Mouse (Mus musculus): Measurements from ENCODE around the gene Trpm3. TPM values are rescaled to one million over a fixed set of nuclear protein-coding genes. Genes with fewer than 3 reads are reported as not detected.
A peak's percentile ranks its signal among the peaks of the same experiment; 100 is the strongest.

Gene Trpm3
- polyA plus RNA-seq, 1 experiment from 2014 or later = 3.9 TPM

DNA sequence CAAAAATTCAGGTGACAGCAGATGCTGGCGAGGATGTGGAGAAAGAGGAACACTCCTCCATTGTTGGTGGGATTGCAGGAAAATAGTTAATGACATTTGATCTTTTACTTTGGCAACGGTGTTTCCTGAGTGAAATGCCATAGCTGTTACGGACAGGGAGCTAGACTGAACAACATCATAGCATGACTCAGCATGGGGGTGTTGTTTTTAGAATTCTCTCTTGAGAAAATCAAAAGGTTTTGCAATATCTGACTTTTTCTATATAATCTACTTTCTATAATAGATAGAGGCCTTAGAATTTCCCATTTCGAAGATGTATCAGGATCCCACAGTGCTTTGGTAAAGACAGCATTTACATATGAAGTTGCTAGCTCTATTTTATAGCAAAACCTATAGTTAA is 39.7 kb downstream of the Trpm3 start:
- Histone ChIP-seq H3K27ac (ENCODE audit: low read depth, low read length) (no peak overlapping the region), H3K4me3 (ENCODE audit: low read length) (no peak overlapping the region), H3K36me3 (ENCODE audit: control insufficient read depth, insufficient read depth, low read length) (no peaks in the 10 kb centered on the region), H3K27me3 (ENCODE audit: control insufficient read depth, insufficient read depth, low read length) (no peaks in the 10 kb centered on the region), H3K9ac (ENCODE audit: low read depth, low read length) (no peak overlapping the region), H3K4me2 (replicated peaks; ENCODE audit: low read depth, low read length) (no peak overlapping the region), H3K4me1 (ENCODE audit: control insufficient read depth, insufficient read depth, low read length) (no peaks in the 10 kb centered on the region), H3K9me3 (ENCODE audit: control insufficient read depth, low read length) (no peaks in the 10 kb centered on the region)
- WGBS = 67% methylated on average over 4 of the region's 4 CpGs
- ATAC-seq (ENCODE audit: low FRiP score, low TSS enrichment) = no peak

DNA sequence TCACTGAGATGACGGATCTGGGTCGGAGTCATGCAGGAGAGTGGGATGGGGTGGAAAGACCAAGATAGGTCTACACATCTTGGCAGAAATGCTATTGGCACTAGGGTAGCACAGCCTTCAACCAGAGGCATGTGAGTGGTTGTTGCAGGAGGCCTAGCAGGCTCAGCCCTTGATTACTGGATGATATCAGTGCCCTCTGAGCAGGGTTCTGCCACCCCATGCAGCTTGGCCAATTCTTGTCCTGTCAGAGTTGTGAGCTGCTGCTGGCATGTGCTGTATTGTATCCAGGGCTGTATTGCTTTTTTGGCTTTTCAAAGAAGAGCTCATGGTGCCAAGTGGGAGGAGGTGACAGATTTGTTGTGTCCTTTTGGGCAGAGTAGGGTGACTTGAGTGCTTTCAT is 40.2 kb downstream of the Trpm3 start:
- Histone ChIP-seq H3K4me1 (ENCODE audit: control insufficient read depth, insufficient read depth, low read length) (no peaks in the 10 kb centered on the region), H3K4me3 (ENCODE audit: low read length) (no peak overlapping the region), H3K4me2 (replicated peaks; ENCODE audit: low read depth, low read length) (no peak overlapping the region), H3K27me3 (ENCODE audit: control insufficient read depth, insufficient read depth, low read length) (no peaks in the 10 kb centered on the region), H3K9me3 (ENCODE audit: control insufficient read depth, low read length) (no peaks in the 10 kb centered on the region), H3K27ac (ENCODE audit: low read depth, low read length) (no peak overlapping the region), H3K36me3 (ENCODE audit: control insufficient read depth, insufficient read depth, low read length) (no peaks in the 10 kb centered on the region), H3K9ac (ENCODE audit: low read depth, low read length) (no peak overlapping the region)
- 95% methylated on average over 2 of the region's 2 CpGs for WGBS
- ATAC-seq (ENCODE audit: low FRiP score, low TSS enrichment) = no peak

DNA sequence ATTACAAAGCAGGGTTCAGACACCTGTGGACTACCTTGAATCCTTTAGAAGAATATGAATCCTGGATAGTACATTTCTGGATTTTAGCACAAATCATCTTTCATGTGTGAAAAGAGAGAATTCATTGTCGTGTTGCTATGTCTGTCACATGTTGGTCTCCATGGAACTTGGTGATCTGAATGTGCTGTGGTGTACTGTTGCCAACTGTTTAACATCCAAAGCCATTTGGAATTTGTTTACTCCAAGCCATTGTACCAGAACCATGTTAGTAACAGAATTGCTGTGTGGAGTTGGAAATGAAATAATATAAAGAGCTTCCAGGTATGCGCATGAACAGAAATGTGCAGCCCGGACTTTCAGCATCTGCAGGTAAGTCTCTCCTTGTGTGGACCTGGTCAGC is 41.3 kb downstream of the Trpm3 start:
- no peak overlapping the region for H3K4me3 ChIP-seq (ENCODE audit: low read length)
- H3K27me3 ChIP-seq (ENCODE audit: control insufficient read depth, insufficient read depth, low read length) = no peaks in the 10 kb centered on the region
- 89% methylated on average over 3 of the region's 3 CpGs for WGBS
- no peaks in the 10 kb centered on the region for H3K9me3 ChIP-seq (ENCODE audit: control insufficient read depth, low read length)
- no peak for ATAC-seq (ENCODE audit: low FRiP score, low TSS enrichment)
- H3K27ac ChIP-seq (ENCODE audit: low read depth, low read length) = no peak overlapping the region
- no peaks in the 10 kb centered on the region for H3K4me1 ChIP-seq (ENCODE audit: control insufficient read depth, insufficient read depth, low read length)
- no peaks in the 10 kb centered on the region for H3K36me3 ChIP-seq (ENCODE audit: control insufficient read depth, insufficient read depth, low read length)
- no peak overlapping the region for H3K4me2 ChIP-seq (replicated peaks; ENCODE audit: low read depth, low read length)
- H3K9ac ChIP-seq (ENCODE audit: low read depth, low read length) = no peak overlapping the region

DNA sequence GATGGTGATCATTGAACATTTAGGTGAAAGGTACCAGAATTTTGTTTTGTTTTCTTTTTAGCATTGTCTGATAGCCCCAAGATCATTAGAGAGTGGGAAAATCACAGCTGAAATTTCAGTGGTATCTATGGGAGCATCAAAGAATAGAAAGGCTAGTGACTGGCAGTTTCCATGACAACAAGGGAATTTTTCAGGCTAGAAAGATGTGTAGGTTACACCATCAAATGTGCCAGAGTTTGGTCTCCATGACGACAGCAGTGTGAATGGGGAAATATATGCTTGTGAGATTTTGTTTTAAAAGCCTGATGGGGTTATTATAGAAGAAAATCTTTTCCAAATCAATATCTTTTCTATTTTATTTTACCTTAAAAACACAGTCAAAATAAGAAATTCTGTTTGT is 50.9 kb downstream of the Trpm3 start:
- 78% methylated on average over 1 of the region's 1 CpGs for WGBS
- no peak for ATAC-seq (ENCODE audit: low FRiP score, low TSS enrichment)

DNA sequence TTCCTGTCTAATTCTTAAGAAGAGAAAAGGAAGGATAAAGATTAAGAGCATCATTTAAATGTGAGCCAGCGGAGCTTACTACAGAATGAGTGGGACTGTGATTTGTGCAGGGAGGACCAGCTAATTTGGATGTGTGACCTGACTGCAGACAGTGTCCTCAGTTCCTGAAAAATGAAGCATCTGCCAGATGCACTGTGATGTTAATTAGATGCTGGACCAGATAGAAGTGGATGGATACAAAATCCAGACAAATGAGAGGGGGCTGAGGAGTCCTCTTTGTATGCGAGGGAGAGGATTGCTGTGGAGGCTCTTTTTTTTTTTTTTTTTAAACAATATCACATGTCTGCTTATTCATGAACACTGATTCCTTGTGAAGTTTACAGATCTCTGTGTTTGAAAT is 83.7 kb downstream of the Trpm3 start:
- Histone ChIP-seq H3K36me3 (ENCODE audit: control insufficient read depth, insufficient read depth, low read length) (no peaks in the 10 kb centered on the region), H3K27me3 (ENCODE audit: control insufficient read depth, insufficient read depth, low read length) (no peaks in the 10 kb centered on the region), H3K9me3 (ENCODE audit: control insufficient read depth, low read length) (no peaks in the 10 kb centered on the region), H3K4me3 (ENCODE audit: low read length) (no peak overlapping the region), H3K9ac (ENCODE audit: low read depth, low read length) (no peak overlapping the region), H3K4me1 (ENCODE audit: control insufficient read depth, insufficient read depth, low read length) (no peaks in the 10 kb centered on the region), H3K4me2 (replicated peaks; ENCODE audit: low read depth, low read length) (no peak overlapping the region), H3K27ac (ENCODE audit: low read depth, low read length) (no peak overlapping the region)
- 92% methylated on average over 2 of the region's 2 CpGs for WGBS
- no peak for ATAC-seq (ENCODE audit: low FRiP score, low TSS enrichment)

More for the DNA sequence above, 50.9 kb downstream of the Trpm3 start:
- Histone ChIP-seq H3K9me3 (ENCODE audit: control insufficient read depth, low read length) (no peaks in the 10 kb centered on the region), H3K27ac (ENCODE audit: low read depth, low read length) (no peak overlapping the region), H3K4me2 (replicated peaks; ENCODE audit: low read depth, low read length) (no peak overlapping the region), H3K4me1 (ENCODE audit: control insufficient read depth, insufficient read depth, low read length) (no peaks in the 10 kb centered on the region), H3K4me3 (ENCODE audit: low read length) (no peak overlapping the region), H3K36me3 (ENCODE audit: control insufficient read depth, insufficient read depth, low read length) (no peaks in the 10 kb centered on the region), H3K27me3 (ENCODE audit: control insufficient read depth, insufficient read depth, low read length) (no peaks in the 10 kb centered on the region), H3K9ac (ENCODE audit: low read depth, low read length) (no peak overlapping the region)

DNA sequence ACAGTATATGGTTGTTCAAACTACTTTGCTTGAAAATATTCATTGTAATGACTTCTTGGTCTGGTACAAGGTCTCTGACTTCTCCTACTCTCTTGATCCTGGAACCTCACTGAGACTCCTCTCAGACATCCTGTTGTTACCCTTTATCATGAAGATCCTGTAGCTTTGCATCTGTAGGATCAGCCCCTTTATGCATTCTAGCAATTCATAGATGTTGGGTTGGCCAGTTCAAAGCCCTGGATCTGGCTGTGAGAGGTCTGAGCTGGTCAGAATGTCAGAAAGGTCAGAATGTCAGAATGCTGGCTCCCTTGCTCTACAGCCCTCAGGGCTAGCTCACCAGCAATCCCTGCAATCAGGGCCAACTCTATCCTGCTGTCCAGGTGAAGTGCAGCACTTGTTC is 95.3 kb downstream of the Trpm3 start:
- H3K9ac ChIP-seq (ENCODE audit: low read depth, low read length) = no peak overlapping the region
- H3K4me2 ChIP-seq (replicated peaks; ENCODE audit: low read depth, low read length) = no peak overlapping the region
- no peaks in the 10 kb centered on the region for H3K9me3 ChIP-seq (ENCODE audit: control insufficient read depth, low read length)
- H3K4me1 ChIP-seq (ENCODE audit: control insufficient read depth, insufficient read depth, low read length) = no peaks in the 10 kb centered on the region
- no peaks in the 10 kb centered on the region for H3K36me3 ChIP-seq (ENCODE audit: control insufficient read depth, insufficient read depth, low read length)
- no peak for ATAC-seq (ENCODE audit: low FRiP score, low TSS enrichment)
- no peak overlapping the region for H3K27ac ChIP-seq (ENCODE audit: low read depth, low read length)
- no peak overlapping the region for H3K4me3 ChIP-seq (ENCODE audit: low read length)
- H3K27me3 ChIP-seq (ENCODE audit: control insufficient read depth, insufficient read depth, low read length) = no peaks in the 10 kb centered on the region

DNA sequence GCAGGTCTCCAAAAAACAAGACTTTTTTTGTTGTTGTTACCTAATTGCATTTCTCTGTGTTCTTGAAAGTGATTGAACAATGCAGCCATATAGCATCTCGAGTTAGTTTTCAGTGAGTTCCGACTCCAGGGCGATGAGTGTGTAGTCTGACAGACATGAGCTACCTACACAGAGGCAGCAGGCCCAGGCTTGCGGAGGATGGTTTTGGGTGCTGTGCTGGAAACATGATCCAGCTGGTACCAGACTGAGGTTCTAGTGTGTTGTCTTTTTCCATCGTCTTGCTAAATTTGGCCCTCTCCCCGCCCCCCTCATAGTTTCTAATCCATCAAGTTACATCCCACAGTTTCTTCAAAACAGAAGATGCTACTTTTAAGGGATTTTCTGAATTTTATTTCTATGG is 110.2 kb downstream of the Trpm3 start:
- no peaks in the 10 kb centered on the region for H3K27me3 ChIP-seq (ENCODE audit: control insufficient read depth, insufficient read depth, low read length)
- no peaks in the 10 kb centered on the region for H3K4me1 ChIP-seq (ENCODE audit: control insufficient read depth, insufficient read depth, low read length)
- no peaks in the 10 kb centered on the region for H3K9me3 ChIP-seq (ENCODE audit: control insufficient read depth, low read length)
- H3K4me3 ChIP-seq (ENCODE audit: low read length) = no peak overlapping the region
- no peak overlapping the region for H3K27ac ChIP-seq (ENCODE audit: low read depth, low read length)
- no peak overlapping the region for H3K4me2 ChIP-seq (replicated peaks; ENCODE audit: low read depth, low read length)
- H3K36me3 ChIP-seq (ENCODE audit: control insufficient read depth, insufficient read depth, low read length) = no peaks in the 10 kb centered on the region
- WGBS = 81% methylated on average over 6 of the region's 6 CpGs
- H3K9ac ChIP-seq (ENCODE audit: low read depth, low read length) = no peak overlapping the region
- no peak for ATAC-seq (ENCODE audit: low FRiP score, low TSS enrichment)

DNA sequence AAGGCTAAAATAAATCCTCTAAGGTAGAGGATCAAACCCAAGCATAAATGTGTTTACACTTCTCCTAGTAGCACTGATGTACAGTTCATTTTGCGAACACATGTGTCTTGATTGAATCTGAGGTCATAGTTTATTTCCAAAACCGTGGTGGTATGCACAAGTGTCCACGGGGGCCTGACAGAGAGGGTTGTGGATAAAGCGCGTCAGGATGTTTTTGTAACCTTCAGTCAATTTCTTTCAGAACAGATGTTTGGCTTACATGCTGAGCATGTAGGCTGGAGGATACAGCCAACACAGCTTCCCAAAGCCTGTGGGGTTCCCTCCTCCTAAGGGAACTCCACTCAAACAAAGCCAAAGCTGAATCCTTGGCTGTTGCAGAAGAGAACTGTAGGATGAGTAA is 134.1 kb downstream of the Trpm3 start:
- no peak overlapping the region for H3K27ac ChIP-seq (ENCODE audit: low read depth, low read length)
- ATAC-seq (ENCODE audit: low FRiP score, low TSS enrichment) = 0 out of 2 replicates have a peak, but pooled peaks have one; percentile 49
- no peaks in the 10 kb centered on the region for H3K4me1 ChIP-seq (ENCODE audit: control insufficient read depth, insufficient read depth, low read length)
- no peak overlapping the region for H3K4me2 ChIP-seq (replicated peaks; ENCODE audit: low read depth, low read length)
- WGBS = 47% methylated on average over 5 of the region's 5 CpGs
- H3K27me3 ChIP-seq (ENCODE audit: control insufficient read depth, insufficient read depth, low read length) = no peaks in the 10 kb centered on the region
- H3K36me3 ChIP-seq (ENCODE audit: control insufficient read depth, insufficient read depth, low read length) = no peaks in the 10 kb centered on the region
- no peak overlapping the region for H3K9ac ChIP-seq (ENCODE audit: low read depth, low read length)
- no peaks in the 10 kb centered on the region for H3K9me3 ChIP-seq (ENCODE audit: control insufficient read depth, low read length)
- no peak overlapping the region for H3K4me3 ChIP-seq (ENCODE audit: low read length)

DNA sequence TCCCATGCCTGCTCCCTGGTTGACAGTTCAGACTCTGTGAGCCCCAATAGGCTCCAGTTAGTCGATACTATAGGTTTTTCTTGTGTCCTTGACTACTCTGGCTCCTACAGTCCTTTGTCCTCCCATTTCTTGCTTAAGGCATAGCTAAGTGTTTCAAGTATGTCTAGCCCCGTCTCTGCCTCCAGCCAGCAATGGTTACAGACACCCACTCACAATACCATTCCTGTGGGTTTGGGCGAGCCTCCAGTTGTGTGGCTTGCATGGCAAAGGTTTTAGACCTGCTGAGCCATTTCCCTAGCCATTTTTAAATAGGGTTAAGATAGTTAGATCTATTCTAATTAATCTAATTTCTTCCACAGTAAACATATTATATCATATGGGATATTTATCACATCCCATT is 145.8 kb downstream of the Trpm3 start:
- H3K36me3 ChIP-seq (ENCODE audit: control insufficient read depth, insufficient read depth, low read length) = no peaks in the 10 kb centered on the region
- H3K4me2 ChIP-seq (replicated peaks; ENCODE audit: low read depth, low read length) = no peak overlapping the region
- H3K9ac ChIP-seq (ENCODE audit: low read depth, low read length) = no peak overlapping the region
- no peak for ATAC-seq (ENCODE audit: low FRiP score, low TSS enrichment)
- no peaks in the 10 kb centered on the region for H3K27me3 ChIP-seq (ENCODE audit: control insufficient read depth, insufficient read depth, low read length)
- 93% methylated on average over 3 of the region's 3 CpGs for WGBS
- H3K4me1 ChIP-seq (ENCODE audit: control insufficient read depth, insufficient read depth, low read length) = no peaks in the 10 kb centered on the region
- H3K9me3 ChIP-seq (ENCODE audit: control insufficient read depth, low read length) = no peaks in the 10 kb centered on the region
- H3K27ac ChIP-seq (ENCODE audit: low read depth, low read length) = no peak overlapping the region
- H3K4me3 ChIP-seq (ENCODE audit: low read length) = no peak overlapping the region

DNA sequence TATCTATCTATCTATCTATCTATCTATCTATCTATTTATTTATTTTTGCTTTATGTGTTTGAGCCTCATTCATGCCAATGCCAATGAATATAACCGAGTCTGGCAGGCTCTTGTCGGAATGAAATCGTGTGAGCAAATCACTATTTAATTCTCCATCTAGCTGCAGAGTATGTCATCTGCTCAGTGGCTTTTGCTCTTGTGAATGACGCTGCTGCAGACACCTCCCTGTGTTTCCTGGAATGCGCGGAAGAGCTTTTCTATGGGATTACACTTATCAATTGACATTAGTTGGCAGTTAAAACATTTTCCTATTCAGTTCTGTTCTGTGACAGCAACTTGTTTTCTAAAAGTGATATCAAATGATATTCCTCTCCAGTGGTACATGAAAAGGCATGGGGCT is 153.8 kb downstream of the Trpm3 start:
- H3K36me3 ChIP-seq (ENCODE audit: control insufficient read depth, insufficient read depth, low read length) = no peaks in the 10 kb centered on the region
- no peak overlapping the region for H3K27ac ChIP-seq (ENCODE audit: low read depth, low read length)
- H3K9me3 ChIP-seq (ENCODE audit: control insufficient read depth, low read length) = no peaks in the 10 kb centered on the region
- no peak for ATAC-seq (ENCODE audit: low FRiP score, low TSS enrichment)
- 94% methylated on average over 6 of the region's 6 CpGs for WGBS
- H3K9ac ChIP-seq (ENCODE audit: low read depth, low read length) = no peak overlapping the region
- no peak overlapping the region for H3K4me2 ChIP-seq (replicated peaks; ENCODE audit: low read depth, low read length)
- H3K4me1 ChIP-seq (ENCODE audit: control insufficient read depth, insufficient read depth, low read length) = no peaks in the 10 kb centered on the region
- H3K4me3 ChIP-seq (ENCODE audit: low read length) = no peak overlapping the region
- H3K27me3 ChIP-seq (ENCODE audit: control insufficient read depth, insufficient read depth, low read length) = no peaks in the 10 kb centered on the region

All from kidney, embryonic 14.5 days (tissue).